Mouse (Mus musculus): ENCODE measurements around the gene Ldhal6b. TPM values are rescaled to one million over a fixed set of nuclear protein-coding genes. Genes with fewer than 3 reads are reported as not detected.
"Not testable (repeated sequence)": the region's sequence is repeated elsewhere in the genome, so short reads cannot be mapped to it uniquely, and the experiment has no call there.

Gene Ldhal6b
- polyA plus RNA-seq (2014; fragmentation: Nextera tagmentation; extraction: Ambion mirVana) = not detected in 2 replicates

DNA sequence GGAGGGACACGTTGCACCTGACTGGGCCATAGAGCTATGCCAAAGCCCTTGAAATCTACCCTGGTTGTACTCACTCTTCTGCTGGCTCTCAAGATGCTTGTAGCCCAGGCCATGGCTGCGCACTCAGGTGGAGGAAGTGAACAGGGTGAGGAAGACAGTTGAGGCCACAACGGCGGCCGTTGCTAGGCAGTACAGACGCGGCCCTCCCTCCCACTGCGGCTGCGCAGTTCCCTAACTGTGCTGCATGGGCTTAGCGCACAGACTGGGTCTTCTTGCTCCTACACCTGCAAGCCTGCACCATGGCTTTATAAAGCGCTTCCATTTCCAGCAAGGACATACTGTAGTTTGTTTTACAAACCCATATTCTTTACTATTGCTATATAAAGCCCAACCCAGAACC lies at the start of gene Ldhal6b:
Gene Ldhal6b (minus strand): TSS at position 223 of the 400 bp plus-strand sequence.
- H3K36me3 ChIP-seq (ENCODE audit: control insufficient read depth, insufficient read depth, low read length) = 0 out of 2 replicates have a peak, but pooled peaks cover 8% of the 10 kb centered on the region
- WGBS = 96% methylated on average over 11 of the region's 11 CpGs

DNA sequence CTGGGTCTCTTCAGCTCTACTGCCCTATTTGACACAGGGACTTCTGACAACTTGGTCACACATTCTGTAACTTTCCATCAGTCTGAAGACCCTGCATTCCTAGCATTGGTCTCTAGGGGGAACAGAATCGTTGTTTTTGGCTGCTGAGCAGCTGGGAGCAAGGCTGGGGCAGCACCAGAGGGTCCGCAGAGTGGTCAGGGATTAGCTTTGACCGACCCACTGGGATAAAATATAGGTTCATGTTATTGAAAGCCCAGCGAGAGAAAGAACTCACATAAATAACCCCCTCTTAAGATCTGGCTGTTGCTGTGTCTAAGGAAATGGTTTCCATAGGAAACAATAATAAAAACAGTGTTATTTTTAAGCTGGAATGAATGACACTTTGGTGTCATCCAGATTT lies 48.6 kb upstream of the Ldhal6b start:
- H3K36me3 ChIP-seq (ENCODE audit: control insufficient read depth, insufficient read depth, low read length) = no peaks in the 10 kb centered on the region
- H3K4me3 ChIP-seq (ENCODE audit: low read length) = no peak overlapping the region
- no peak overlapping the region for H3K4me2 ChIP-seq (replicated peaks; ENCODE audit: low read depth, low read length)
- H3K4me1 ChIP-seq (ENCODE audit: control insufficient read depth, insufficient read depth, low read length) = peaks cover 3% of the 10 kb centered on the region; the same call in 1 of the 2 replicates
- H3K27ac ChIP-seq (ENCODE audit: low read depth, low read length) = no peak overlapping the region
- no peak overlapping the region for H3K9ac ChIP-seq (ENCODE audit: low read depth, low read length)
- no peaks in the 10 kb centered on the region for H3K27me3 ChIP-seq (ENCODE audit: control insufficient read depth, insufficient read depth, low read length)
- no peaks in the 10 kb centered on the region for H3K9me3 ChIP-seq (ENCODE audit: control insufficient read depth, low read length)
- whole genome bisulfite sequencing = 24% methylated on average over 4 of the region's 4 CpGs
- peak; percentile 79 for ATAC-seq (ENCODE audit: low FRiP score, low TSS enrichment)

More for the DNA sequence above, at the start of gene Ldhal6b:
- Histone ChIP-seq H3K27me3 (ENCODE audit: control insufficient read depth, insufficient read depth, low read length) (no peaks in the 10 kb centered on the region), H3K4me1 (ENCODE audit: control insufficient read depth, insufficient read depth, low read length) (no peaks in the 10 kb centered on the region), H3K4me2 (replicated peaks; ENCODE audit: low read depth, low read length) (no peak within 1 kb of the TSS), H3K27ac (ENCODE audit: low read depth, low read length) (no peak within 1 kb of the TSS), H3K9me3 (ENCODE audit: control insufficient read depth, low read length) (no peaks in the 10 kb centered on the region), H3K4me3 (ENCODE audit: low read length) (no peak within 1 kb of the TSS), H3K9ac (ENCODE audit: low read depth, low read length) (no peak within 1 kb of the TSS)
- ATAC-seq (ENCODE audit: low FRiP score, low TSS enrichment) = no peak

DNA sequence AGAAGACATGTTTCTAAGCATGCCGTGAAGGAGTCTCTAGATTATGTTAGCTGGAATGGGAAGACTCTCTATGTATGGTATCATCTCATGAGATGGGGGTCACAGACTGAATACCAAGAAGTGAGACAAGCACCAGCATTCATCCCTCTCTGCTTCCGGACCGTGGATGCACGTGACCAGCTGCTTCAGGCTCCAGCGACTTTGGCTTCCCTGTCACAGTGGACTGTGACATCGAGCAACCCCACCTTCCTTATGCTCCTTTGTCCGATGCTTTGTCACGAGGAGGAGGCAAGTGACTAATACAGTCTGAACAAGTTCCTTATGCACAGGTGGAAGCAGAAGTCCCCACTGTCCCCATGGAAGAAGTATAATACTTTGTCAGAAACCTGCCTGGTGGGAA lies 48.2 kb upstream of the Ldhal6b start:
- no peak overlapping the region for H3K27ac ChIP-seq (ENCODE audit: low read depth, low read length)

DNA sequence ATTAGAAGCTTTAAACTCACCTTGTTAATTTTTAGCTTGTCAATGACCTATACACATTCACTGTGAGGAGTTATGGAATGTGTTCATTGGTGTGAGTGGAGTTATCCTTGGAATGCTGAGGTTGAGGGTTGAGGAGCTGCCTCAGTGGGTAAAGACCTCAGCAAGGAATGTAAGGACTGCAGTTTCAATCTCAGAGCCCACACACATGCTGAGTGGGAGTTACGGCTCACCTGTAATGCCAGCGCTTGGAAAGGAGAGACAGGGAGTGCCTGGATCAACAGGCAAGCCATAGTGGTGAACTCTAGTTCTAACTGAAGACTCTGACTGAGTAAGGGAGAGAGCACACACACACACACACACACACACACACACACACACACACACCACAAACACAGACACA lies 45.3 kb upstream of the Ldhal6b start:
- no peaks in the 10 kb centered on the region for H3K27me3 ChIP-seq (ENCODE audit: control insufficient read depth, insufficient read depth, low read length)
- no peak overlapping the region for H3K4me3 ChIP-seq (ENCODE audit: low read length)
- H3K4me2 ChIP-seq (replicated peaks; ENCODE audit: low read depth, low read length) = no peak overlapping the region
- H3K9me3 ChIP-seq (ENCODE audit: control insufficient read depth, low read length) = no peaks in the 10 kb centered on the region
- 77% methylated on average over 2 of the region's 2 CpGs for WGBS
- no peak overlapping the region for H3K9ac ChIP-seq (ENCODE audit: low read depth, low read length)
- no peak for ATAC-seq (ENCODE audit: low FRiP score, low TSS enrichment)
- H3K36me3 ChIP-seq (ENCODE audit: control insufficient read depth, insufficient read depth, low read length) = no peaks in the 10 kb centered on the region
- peaks cover 3% of the 10 kb centered on the region; the same call in 1 of the 2 replicates for H3K4me1 ChIP-seq (ENCODE audit: control insufficient read depth, insufficient read depth, low read length)
- no peak overlapping the region for H3K27ac ChIP-seq (ENCODE audit: low read depth, low read length)

More for the DNA sequence above, 48.2 kb upstream of the Ldhal6b start:
- ATAC-seq (ENCODE audit: low FRiP score, low TSS enrichment) = peak; percentile 60; the same call in 1 of the 2 replicates
- no peaks in the 10 kb centered on the region for H3K27me3 ChIP-seq (ENCODE audit: control insufficient read depth, insufficient read depth, low read length)
- H3K4me1 ChIP-seq (ENCODE audit: control insufficient read depth, insufficient read depth, low read length) = peaks cover 3% of the 10 kb centered on the region; the same call in 1 of the 2 replicates
- no peaks in the 10 kb centered on the region for H3K36me3 ChIP-seq (ENCODE audit: control insufficient read depth, insufficient read depth, low read length)
- H3K9ac ChIP-seq (ENCODE audit: low read depth, low read length) = no peak overlapping the region
- no peaks in the 10 kb centered on the region for H3K9me3 ChIP-seq (ENCODE audit: control insufficient read depth, low read length)
- H3K4me3 ChIP-seq (ENCODE audit: low read length) = no peak overlapping the region
- 50% methylated on average over 8 of the region's 8 CpGs for WGBS
- H3K4me2 ChIP-seq (replicated peaks; ENCODE audit: low read depth, low read length) = no peak overlapping the region

DNA sequence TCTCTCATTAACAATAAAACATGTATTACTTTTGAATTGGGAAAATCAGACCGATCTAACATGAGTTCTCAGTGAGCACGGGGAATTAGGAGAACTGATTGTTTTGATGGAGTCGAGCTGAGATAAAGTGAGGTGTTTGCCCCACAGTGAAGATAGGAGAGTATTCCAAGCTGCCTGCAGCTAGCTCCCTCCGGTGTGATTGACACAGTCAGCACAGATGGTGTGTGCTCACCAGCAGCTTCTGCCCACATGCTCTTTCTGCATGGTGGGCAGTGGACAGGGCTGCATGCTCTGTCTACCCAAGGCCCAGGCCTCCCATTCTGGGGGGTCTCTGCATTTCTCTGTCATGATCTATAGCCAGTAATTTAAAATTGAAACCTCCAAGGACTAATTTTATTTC lies 35.1 kb upstream of the Ldhal6b start:
- Histone ChIP-seq H3K27me3 (ENCODE audit: control insufficient read depth, insufficient read depth, low read length) (no peaks in the 10 kb centered on the region), H3K36me3 (ENCODE audit: control insufficient read depth, insufficient read depth, low read length) (no peaks in the 10 kb centered on the region), H3K9ac (ENCODE audit: low read depth, low read length) (no peak overlapping the region), H3K9me3 (ENCODE audit: control insufficient read depth, low read length) (no peaks in the 10 kb centered on the region), H3K27ac (ENCODE audit: low read depth, low read length) (no peak overlapping the region), H3K4me1 (ENCODE audit: control insufficient read depth, insufficient read depth, low read length) (no peaks in the 10 kb centered on the region), H3K4me3 (ENCODE audit: low read length) (no peak overlapping the region), H3K4me2 (replicated peaks; ENCODE audit: low read depth, low read length) (no peak overlapping the region)
- ATAC-seq (ENCODE audit: low FRiP score, low TSS enrichment) = no peak
- WGBS = 79% methylated on average over 4 of the region's 4 CpGs

DNA sequence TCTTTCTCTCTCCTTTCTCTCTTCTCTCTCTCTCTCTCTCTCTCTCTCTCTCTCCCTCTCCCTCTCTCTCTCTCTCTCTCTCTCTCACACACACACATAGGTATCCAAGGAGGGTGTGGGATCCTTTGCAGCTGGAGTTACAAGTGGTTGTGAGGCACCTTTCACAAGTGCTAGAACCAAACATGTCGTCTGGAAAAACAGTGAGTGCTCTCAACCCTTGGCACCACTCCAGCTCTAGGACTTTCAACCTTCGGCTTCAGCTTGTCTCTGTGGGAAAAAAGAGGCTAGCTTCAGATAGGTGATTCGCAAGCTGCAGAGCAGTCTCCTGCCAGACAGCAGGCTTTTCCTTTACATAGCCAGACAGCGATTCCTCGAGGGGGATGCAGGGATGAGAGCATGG lies 25.2 kb upstream of the Ldhal6b start:
- H3K4me2 ChIP-seq (replicated peaks; ENCODE audit: low read depth, low read length) = no peak overlapping the region
- peaks cover 4% of the 10 kb centered on the region; the same call in 1 of the 2 replicates for H3K27me3 ChIP-seq (ENCODE audit: control insufficient read depth, insufficient read depth, low read length)
- ATAC-seq (ENCODE audit: low FRiP score, low TSS enrichment) = no peak
- no peaks in the 10 kb centered on the region for H3K9me3 ChIP-seq (ENCODE audit: control insufficient read depth, low read length)
- 61% methylated on average over 5 of the region's 5 CpGs for WGBS
- H3K36me3 ChIP-seq (ENCODE audit: control insufficient read depth, insufficient read depth, low read length) = no peaks in the 10 kb centered on the region
- H3K4me3 ChIP-seq (ENCODE audit: low read length) = no peak overlapping the region
- no peak overlapping the region for H3K27ac ChIP-seq (ENCODE audit: low read depth, low read length)
- no peak overlapping the region for H3K9ac ChIP-seq (ENCODE audit: low read depth, low read length)
- H3K4me1 ChIP-seq (ENCODE audit: control insufficient read depth, insufficient read depth, low read length) = peaks cover 11% of the 10 kb centered on the region; the same call in 1 of the 2 replicates

DNA sequence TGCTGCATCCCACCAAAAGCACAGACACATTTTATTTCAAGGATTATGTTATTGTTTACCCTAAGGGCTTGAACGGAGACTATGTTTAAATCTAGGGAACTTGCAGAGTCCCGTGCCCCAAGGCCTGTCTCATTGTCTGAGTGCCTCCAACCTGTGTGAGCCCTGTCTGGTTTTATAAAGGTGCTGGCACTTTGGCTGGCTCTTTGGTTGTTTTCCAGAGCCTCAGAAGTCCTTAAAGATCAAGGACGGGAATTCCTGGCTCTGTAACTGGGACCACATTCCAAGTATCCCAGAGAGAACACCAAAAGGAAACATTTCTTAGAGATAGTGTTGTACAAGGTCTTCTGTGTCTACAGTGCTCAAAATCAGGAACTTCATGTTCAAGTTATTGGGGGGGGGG lies 24.7 kb upstream of the Ldhal6b start:
- H3K36me3 ChIP-seq (ENCODE audit: control insufficient read depth, insufficient read depth, low read length) = no peaks in the 10 kb centered on the region
- H3K4me3 ChIP-seq (ENCODE audit: low read length) = no peak overlapping the region
- no peak overlapping the region for H3K27ac ChIP-seq (ENCODE audit: low read depth, low read length)
- H3K9me3 ChIP-seq (ENCODE audit: control insufficient read depth, low read length) = no peaks in the 10 kb centered on the region
- peaks cover 4% of the 10 kb centered on the region; the same call in 1 of the 2 replicates for H3K27me3 ChIP-seq (ENCODE audit: control insufficient read depth, insufficient read depth, low read length)
- H3K4me1 ChIP-seq (ENCODE audit: control insufficient read depth, insufficient read depth, low read length) = peaks cover 11% of the 10 kb centered on the region; the same call in 1 of the 2 replicates
- ATAC-seq (ENCODE audit: low FRiP score, low TSS enrichment) = no peak
- WGBS = 63% methylated on average over 3 of the region's 3 CpGs
- H3K4me2 ChIP-seq (replicated peaks; ENCODE audit: low read depth, low read length) = no peak overlapping the region
- H3K9ac ChIP-seq (ENCODE audit: low read depth, low read length) = no peak overlapping the region

DNA sequence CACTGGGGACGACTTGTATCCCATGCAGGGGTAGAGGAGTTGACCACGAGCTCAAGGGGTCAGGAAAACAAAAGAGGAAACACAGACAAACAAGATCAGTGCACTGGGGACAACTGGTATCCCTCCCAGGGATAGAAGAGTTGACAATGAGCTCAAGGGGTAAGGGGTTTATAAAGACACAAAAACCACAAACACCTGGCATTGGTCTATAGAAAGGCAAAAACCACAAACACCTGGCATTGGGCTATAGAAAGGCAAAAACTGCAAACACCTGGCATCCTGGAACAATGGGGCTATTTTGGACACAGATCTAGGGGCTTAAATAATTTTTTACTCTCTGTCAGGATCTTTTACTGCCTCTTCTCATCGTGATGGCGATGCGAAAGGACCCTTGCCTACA lies 23.8 kb upstream of the Ldhal6b start:
- not testable (repeated sequence) for H3K9me3 ChIP-seq (ENCODE audit: control insufficient read depth, low read length); H3K4me3 ChIP-seq (ENCODE audit: low read length); H3K27me3 ChIP-seq (ENCODE audit: control insufficient read depth, insufficient read depth, low read length); ATAC-seq (ENCODE audit: low FRiP score, low TSS enrichment); H3K4me2 ChIP-seq (replicated peaks; ENCODE audit: low read depth, low read length); H3K9ac ChIP-seq (ENCODE audit: low read depth, low read length); H3K27ac ChIP-seq (ENCODE audit: low read depth, low read length); H3K36me3 ChIP-seq (ENCODE audit: control insufficient read depth, insufficient read depth, low read length)
- 80% methylated on average over 5 of the region's 5 CpGs for WGBS
- H3K4me1 ChIP-seq (ENCODE audit: control insufficient read depth, insufficient read depth, low read length) = peaks cover 11% of the 10 kb centered on the region; the same call in 1 of the 2 replicates

DNA sequence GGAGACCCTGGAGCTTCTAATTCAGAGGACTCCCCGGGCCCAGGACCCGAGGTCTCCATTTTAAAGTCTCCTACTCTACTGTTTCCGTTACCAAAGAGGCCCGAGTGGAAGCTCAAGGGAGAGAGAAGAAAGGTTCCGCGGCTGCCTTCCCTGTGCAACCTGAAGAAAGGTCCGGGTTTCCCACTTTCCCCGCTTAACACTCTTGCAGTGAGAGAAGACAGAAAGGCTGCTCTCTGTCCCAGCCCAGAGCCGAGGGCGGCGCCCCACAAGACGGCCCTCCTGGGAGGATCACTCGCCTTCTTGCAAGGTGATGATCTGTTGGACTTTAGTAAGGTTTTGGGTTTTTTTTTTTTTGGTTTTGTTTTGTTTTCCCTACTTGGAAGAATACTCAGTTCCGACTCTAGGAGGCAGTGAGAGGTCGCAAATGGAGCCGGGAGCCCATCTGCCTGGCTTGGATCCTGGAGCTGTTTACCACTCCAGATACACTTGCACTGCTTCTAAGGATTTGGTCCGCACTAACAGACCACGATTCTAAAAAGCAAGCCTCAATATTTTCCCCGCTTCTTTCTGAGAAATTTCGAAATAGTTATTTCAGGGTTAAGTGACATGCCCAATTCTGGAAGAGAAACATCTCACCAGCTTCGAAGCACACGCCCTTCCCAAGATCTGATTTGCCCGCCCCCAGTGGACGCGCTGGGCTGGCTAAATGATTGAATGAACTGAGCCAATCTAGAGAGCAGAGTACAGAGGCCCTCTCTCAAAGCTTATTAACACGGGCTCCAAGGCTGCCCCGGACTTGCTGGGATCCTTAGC lies 21.8 kb upstream of the Ldhal6b start, which contains the start of gene Tmem242:
Gene Tmem242 (minus strand): TSS at position 101 of the 813 bp plus-strand sequence.
- no peaks in the 10 kb centered on the region for H3K27me3 ChIP-seq (ENCODE audit: control insufficient read depth, insufficient read depth, low read length)
- peak within 1 kb of the TSS; percentile 76; the same call in 1 of the 2 replicates for H3K27ac ChIP-seq (ENCODE audit: low read depth, low read length)
- peak within 1 kb of the TSS; percentile 82 for H3K9ac ChIP-seq (ENCODE audit: low read depth, low read length)
- peak; percentile 86 for ATAC-seq (ENCODE audit: low FRiP score, low TSS enrichment)
- H3K36me3 ChIP-seq (ENCODE audit: control insufficient read depth, insufficient read depth, low read length) = peaks cover 12% of the 10 kb centered on the region
- no peaks in the 10 kb centered on the region for H3K9me3 ChIP-seq (ENCODE audit: control insufficient read depth, low read length)
- H3K4me2 ChIP-seq (replicated peaks; ENCODE audit: low read depth, low read length) = peak within 1 kb of the TSS; percentile 82
- WGBS = 1% methylated on average over 27 of the region's 27 CpGs
- H3K4me3 ChIP-seq (ENCODE audit: low read length) = peak within 1 kb of the TSS; percentile 81
- H3K4me1 ChIP-seq (ENCODE audit: control insufficient read depth, insufficient read depth, low read length) = peaks cover 11% of the 10 kb centered on the region; the same call in 1 of the 2 replicates

Measured in kidney, embryonic 14.5 days (tissue).